Mouse (Mus musculus) gastrocnemius, adult 2 months (tissue): ENCODE measurements around the gene Mrs2. TPM values are rescaled to one million over a fixed set of nuclear protein-coding genes. Genes with fewer than 3 reads are reported as not detected.

Experiments used
- DNase-seq: peaks from one replicate; pipeline ENCODE4 v3.0.0; 2022
- H3K27ac ChIP-seq: fragments of 200-600 bp; 2 replicates; pipeline ENCODE4 v1.8.1; 2022; ENCODE audit warnings: mild to moderate bottlenecking
- H3K4me3 ChIP-seq: fragments of 200-600 bp; 2 replicates; pipeline ENCODE4 v1.8.1; 2022; ENCODE audit warnings: mild to moderate bottlenecking, moderate library complexity
- CTCF ChIP-seq: fragments of 200-600 bp; IDR thresholded peaks from 2 replicates; pipeline ENCODE4 v1.8.1; 2022; ENCODE audit warnings: antibody characterized with exemption, mild to moderate bottlenecking, moderate library complexity
- intact Hi-C: fragments of 180-260 bp; cut with DNase I; formaldehyde crosslinking; loops from one replicate; pipeline ENCODE4 v1.15.1; 2025
- long read RNA-seq, 2 experiments: library from polyadenylated mRNA; stranded (forward); transcript quantifications; one replicate each; pipeline ENCODE4 v2.0.0; 2021
- total RNA-seq, 2 experiments: library from RNA; stranded (reverse); gene quantifications; 2 replicates each; pipeline ENCODE4 v1.2.3; 2021

Gene Mrs2
- total RNA-seq: 10 to 100 TPM; 36.8 to 46.7 TPM
- long read RNA-seq, experiment 1, full-length matches to known transcripts: 54 of 85 reads
- long read RNA-seq, experiment 1, partial matches to known transcripts: 3 of 85 reads
- long read RNA-seq, experiment 1, other reads (novel, unspliced or antisense): 28 of 85 reads
- long read RNA-seq, experiment 2, full-length matches to known transcripts: 43 of 70 reads
- long read RNA-seq, experiment 2, partial matches to known transcripts: 3 of 70 reads
- long read RNA-seq, experiment 2, other reads (novel, unspliced or antisense): 24 of 70 reads

- intact Hi-C loops: no loop called here
- TF ChIP-seq CTCF: no peak
- peak; percentile 94 for DNase-seq
- Histone ChIP-seq H3K27ac (peak within 1 kb of the TSS; percentile 90), H3K4me3 (peak within 1 kb of the TSS; percentile 96)
Measured at GRCm38 (mm10) chr13:25019793-25020539, at the start of gene Mrs2. Gene Mrs2, minus strand, starts transcription at chr13:25020379.

GRCm38 (mm10) chr13:25069765-25070164 is 49.6 kb upstream of the Mrs2 start:
- no peak overlapping the region for H3K27ac ChIP-seq
- DNase-seq: no peak
- no peak overlapping the region for H3K4me3 ChIP-seq
- intact Hi-C loops: no loop called here
- no peak for TF ChIP-seq CTCF

DNA sequence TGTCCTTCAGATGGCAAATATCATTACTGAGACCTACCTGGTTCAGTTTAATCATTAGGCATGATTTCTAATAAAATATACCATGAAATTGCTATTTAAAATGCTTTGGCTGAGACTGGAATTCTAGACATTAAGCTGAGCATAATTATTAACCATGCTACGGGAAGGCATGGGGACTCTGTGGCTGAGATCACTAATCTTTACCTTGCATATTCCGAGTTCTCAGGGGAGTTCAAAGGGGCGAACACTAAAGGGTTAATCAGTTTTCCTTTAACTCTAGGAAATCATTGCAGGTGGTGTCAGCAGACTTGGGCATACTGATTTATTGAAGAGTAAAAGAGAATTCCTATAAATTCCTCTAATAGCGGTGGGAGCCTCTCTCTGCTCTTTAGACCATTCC is 47.0 kb upstream of the Mrs2 start:
- H3K27ac ChIP-seq: no peak overlapping the region
- DNase-seq: no peak
- no peak for TF ChIP-seq CTCF
- no peak overlapping the region for H3K4me3 ChIP-seq
- intact Hi-C loops: no loop called here

DNA sequence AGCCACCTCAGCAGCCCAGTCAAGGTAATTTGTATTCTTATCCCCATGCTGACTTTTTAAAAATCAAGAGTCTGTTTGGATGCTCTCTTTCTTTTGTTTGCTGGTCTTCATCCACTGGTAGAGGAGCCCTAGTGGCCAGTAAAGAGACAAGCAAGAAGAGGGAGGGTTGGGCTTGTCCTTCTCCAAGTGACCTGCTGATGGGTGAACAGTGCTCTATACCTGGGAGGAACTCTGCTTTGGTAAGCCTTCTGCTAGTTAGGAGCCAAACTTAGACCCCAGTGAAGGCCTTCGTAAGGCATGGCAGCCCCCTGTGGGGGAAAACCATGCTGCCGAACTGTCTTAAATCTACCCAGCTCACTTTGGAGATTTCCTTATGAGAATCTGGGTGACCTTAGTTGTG is 46.5 kb upstream of the Mrs2 start:
- no peak overlapping the region for H3K27ac ChIP-seq
- no peak for TF ChIP-seq CTCF
- intact Hi-C loops: no loop called here
- no peak for DNase-seq
- no peak overlapping the region for H3K4me3 ChIP-seq

GRCm38 (mm10) chr13:25055873-25056667 is 35.9 kb upstream of the Mrs2 start, which contains the start of gene Dcdc2a:
Gene Dcdc2a, plus strand, starts transcription at chr13:25056004.
- TF ChIP-seq CTCF: no peak
- no peak within 1 kb of the TSS; the same call in 1 of the 2 replicates for H3K27ac ChIP-seq
- intact Hi-C loops: loop anchor here (5.0 kb wide), 1 partner anchor 61 kb away; no protein-coding TSS in a partner anchor
- DNase-seq: peak; percentile 18
- H3K4me3 ChIP-seq: peak within 1 kb of the TSS; percentile 71

DNA sequence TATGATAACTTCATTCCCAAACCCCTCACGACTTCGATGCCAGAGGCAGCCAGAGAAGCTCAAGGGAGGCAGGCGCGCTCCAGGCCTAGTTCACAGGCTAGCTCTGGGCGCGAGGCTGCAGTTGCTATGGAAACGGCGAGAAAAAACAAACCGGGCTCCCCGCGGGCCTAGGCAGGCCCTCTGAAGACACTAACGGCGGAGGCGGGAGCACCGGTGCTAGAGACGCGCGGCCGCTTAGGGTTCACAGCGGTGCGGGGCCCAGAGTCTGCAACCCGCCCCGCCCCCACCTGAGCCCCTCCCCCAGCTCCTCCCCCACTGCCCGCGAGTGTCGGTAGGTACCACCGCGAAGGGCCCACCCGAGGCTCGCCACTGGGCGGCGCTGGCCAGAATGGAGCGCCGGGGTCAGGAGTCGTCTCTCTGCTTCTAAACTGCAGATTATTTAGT is 35.0 kb upstream of the Mrs2 start:
- intact Hi-C loops: loop anchor here (5.0 kb wide), 1 partner anchor 62 kb away; no protein-coding TSS in a partner anchor
- peak; percentile 45 for DNase-seq

DNA sequence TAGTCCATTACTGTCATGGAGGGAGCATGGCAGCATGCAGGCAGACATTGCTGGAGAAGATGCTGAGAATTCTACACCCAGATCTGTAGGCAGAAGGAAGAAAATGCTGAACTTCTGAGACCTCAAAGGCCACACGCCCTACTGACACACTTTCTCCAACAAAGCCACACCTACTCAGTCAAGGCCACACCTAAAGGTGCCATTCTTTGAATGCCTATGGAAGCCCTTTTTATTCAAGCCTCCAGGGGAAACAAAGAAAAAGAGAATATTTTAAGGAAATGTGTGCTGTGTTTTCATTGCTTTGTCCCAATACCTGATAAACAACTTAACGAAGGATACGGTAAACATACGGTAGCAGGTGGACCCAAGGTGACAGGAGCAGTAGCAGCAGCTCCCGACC is 32.5 kb upstream of the Mrs2 start:
- H3K4me3 ChIP-seq: no peak overlapping the region
- no peak for DNase-seq
- no peak overlapping the region for H3K27ac ChIP-seq
- TF ChIP-seq CTCF: no peak
- intact Hi-C loops: no loop called here

More for the DNA sequence above, 35.0 kb upstream of the Mrs2 start:
- H3K27ac ChIP-seq: no peak overlapping the region; the same call in 1 of the 2 replicates
- TF ChIP-seq CTCF: peak; percentile 44
- peak overlapping the region; percentile 71 for H3K4me3 ChIP-seq

GRCm38 (mm10) chr13:25039488-25039887 is 19.3 kb upstream of the Mrs2 start:
- DNase-seq: no peak
- no peak for TF ChIP-seq CTCF
- no peak overlapping the region for H3K4me3 ChIP-seq
- intact Hi-C loops: no loop called here
- no peak overlapping the region for H3K27ac ChIP-seq

DNA sequence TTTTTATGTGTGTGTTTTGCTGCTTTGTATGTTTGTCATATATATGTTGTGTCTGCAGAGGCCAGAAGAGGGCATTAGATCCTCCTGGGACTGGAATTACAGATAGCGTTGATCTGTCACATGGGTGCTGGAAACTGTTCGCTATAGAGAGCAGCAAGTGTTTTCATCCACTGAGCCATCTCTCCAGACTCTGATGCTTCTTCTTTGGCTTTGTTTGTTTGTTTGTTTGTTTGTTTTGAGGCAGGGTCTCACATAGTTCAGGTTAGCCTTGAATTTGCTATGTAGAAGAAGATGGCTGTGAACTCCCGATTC is 6.9 kb upstream of the Mrs2 start:
- H3K27ac ChIP-seq: no peak overlapping the region
- intact Hi-C loops: no loop called here
- no peak overlapping the region for H3K4me3 ChIP-seq
- DNase-seq: no peak
- TF ChIP-seq CTCF: no peak

DNA sequence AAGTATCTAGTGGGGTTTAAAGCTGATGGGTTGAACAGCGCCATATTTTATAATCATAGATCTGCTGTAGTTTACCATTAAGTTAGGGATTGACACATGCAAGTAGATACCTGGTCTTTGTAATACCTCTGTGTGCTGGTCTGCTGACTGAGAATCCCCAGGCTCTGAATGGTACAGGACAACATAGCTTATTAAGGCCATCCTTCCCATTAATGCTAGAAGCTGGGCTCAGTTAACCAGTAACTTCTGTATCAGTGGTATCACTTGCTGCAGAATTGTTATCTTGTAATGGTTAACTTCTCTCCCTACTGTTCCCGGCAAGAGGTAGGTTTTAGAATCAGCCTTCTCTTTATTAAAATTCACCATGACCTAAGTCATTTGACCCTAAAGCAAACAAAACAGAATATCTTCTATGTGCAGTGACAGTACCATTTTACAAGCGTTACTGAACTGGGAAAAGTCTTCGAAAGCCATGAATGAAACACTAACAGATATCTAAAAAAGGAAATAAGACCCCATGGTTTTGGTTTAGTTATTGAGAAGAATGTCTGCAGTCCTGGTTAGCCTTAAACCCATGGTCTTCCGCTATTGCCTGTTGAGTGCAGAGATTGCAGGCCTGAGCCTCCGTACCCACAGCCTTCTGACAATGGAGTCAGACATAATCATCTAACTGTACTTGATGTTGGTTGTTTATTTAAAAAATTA is 6.4 kb upstream of the Mrs2 start:
- Histone ChIP-seq H3K27ac (no peak overlapping the region), H3K4me3 (no peak overlapping the region)
- no peak for DNase-seq
- no peak for TF ChIP-seq CTCF
- intact Hi-C loops: no loop called here

DNA sequence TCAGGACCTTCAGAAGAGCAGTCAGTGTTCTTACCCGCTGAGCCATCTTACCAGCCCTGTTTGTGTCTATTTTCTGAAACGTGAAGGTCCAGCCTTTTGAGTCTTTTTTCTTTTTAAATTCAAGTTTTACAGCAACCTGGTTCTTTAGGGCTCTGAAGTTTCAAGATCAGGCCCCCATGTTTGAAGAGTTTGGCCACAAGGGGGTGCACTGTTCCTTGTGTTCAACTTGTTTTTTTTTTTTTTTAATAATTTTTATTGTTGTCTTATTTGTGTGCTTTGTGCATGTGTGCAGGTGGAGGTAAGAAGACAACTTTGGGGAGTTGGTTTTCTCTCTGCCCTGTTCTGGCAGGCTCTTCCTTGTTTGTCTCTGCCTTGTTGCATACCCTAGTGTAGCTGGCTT is 4.5 kb upstream of the Mrs2 start:
- no peak overlapping the region for H3K4me3 ChIP-seq
- intact Hi-C loops: loop anchor here (1.0 kb wide), 1 partner anchor 92 kb away; no protein-coding TSS in a partner anchor

DNA sequence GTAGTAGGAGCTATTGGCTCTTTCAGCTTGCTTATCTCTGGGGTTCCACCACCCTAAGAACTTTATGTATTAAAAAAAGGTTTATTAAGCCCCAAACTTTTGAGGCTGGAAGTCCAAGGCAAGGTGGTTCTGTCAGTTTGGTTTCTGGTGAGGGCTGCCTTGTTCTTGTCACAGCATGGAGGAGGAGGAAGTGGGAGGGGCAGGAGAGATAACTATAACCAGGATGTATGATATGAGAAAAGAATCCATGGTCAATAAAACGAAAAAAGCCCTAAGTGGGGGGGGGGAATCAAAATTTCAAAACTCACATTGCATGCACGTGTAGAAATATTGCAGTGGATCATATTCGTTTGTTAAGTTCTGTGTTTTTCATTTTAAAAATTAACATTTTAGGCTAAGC is 3.0 kb upstream of the Mrs2 start:
- TF ChIP-seq CTCF: no peak
- intact Hi-C loops: no loop called here
- DNase-seq: no peak

More for the DNA sequence above, 4.5 kb upstream of the Mrs2 start:
- peak; percentile 53 for TF ChIP-seq CTCF
- no peak overlapping the region for H3K27ac ChIP-seq
- peak; percentile 27 for DNase-seq

More for the DNA sequence above, 3.0 kb upstream of the Mrs2 start:
- Histone ChIP-seq H3K4me3 (no peak overlapping the region), H3K27ac (no peak overlapping the region)
